Mouse (Mus musculus): ENCODE results near the gene Csnk1g2.

GRCm38 (mm10) chr10:80575925-80576324 lies 46.7 kb upstream of the Csnk1g2 start:
- TF ChIP-seq CTCF (conservative IDR thresholded peaks at IDR 0.05; ENCODE audit: low read length) (no peak), POU5F1 (IDR thresholded peaks at IDR 0.05; ENCODE audit: borderline replicate concordance, low read length) (no peak), NANOG (IDR thresholded peaks at IDR 0.05; ENCODE audit: borderline replicate concordance, low read length) (no peak)
